Mouse (Mus musculus) liver, adult 2 months (tissue): ENCODE measurements around the gene Tgm2.

Experiments
- CTCF ChIP-seq: fragments of 200-500 bp; IDR thresholded peaks from 2 replicates; pipeline ENCODE4 v1.5.1; 2011; ENCODE audit warnings: low read depth, low read length, control low read depth
- POLR2A ChIP-seq: fragments of 200-500 bp; IDR thresholded peaks from 2 replicates; pipeline ENCODE4 v1.6.1; 2011; ENCODE audit warnings: low read length, control low read depth; ENCODE audit not compliant: insufficient read depth; ENCODE audit errors: extremely low read depth

- no peak for TF ChIP-seq CTCF
- no peak for TF ChIP-seq POLR2A
These were observed 29.6 kb downstream of the Tgm2 start for GRCm38 (mm10) chr2:158116653-158117052.
